Mouse (Mus musculus): ENCODE data around the gene Zbtb43. TPM values are rescaled to one million over a fixed set of nuclear protein-coding genes. Genes with fewer than 3 reads are reported as not detected.

Gene Zbtb43
- polyA plus RNA-seq, 1 experiment from 2014 or later: 16.7 TPM

DNA sequence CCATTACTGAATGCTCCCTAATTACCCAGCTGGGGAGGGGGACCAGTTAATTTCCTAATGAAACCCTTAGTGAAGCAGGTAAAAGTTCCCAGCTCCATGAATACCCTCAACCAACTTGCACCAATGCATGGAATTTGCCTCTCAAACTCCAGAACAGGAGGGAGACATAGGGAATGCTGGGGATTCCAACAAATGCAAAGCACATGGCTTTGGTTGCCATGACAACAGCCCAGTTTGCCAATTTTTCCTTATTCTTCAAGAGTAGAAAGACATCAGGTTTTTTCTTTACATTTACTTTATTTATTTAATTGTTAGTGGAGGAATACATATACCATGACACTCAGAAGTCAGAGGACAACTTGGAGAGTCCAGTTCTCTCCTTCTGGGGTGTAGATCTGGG lies 7.6 kb upstream of the Zbtb43 start:
- Histone ChIP-seq H3K4me2 (no peak overlapping the region), H3K4me1 (no peaks in the 10 kb centered on the region), H3K9me3 (no peaks in the 10 kb centered on the region), H3K4me3 (no peak overlapping the region), H3K27me3 (no peaks in the 10 kb centered on the region; the same call in none of the 2 replicates), H3K9ac (no peak overlapping the region), H3K27ac (no peak overlapping the region), H3K36me3 (no peaks in the 10 kb centered on the region)
- no peak for ATAC-seq (ENCODE audit: borderline replicate concordance, extremely low read depth, low FRiP score, low TSS enrichment)

GRCm38 (mm10) chr2:33467546-33468465 lies 553 bp downstream of the Zbtb43 start:
- no peaks in the 10 kb centered on the region for H3K9me3 ChIP-seq
- peak overlapping the region; percentile 36 for H3K27ac ChIP-seq
- no peak; the same call in 1 of the 2 replicates for ATAC-seq (ENCODE audit: borderline replicate concordance, extremely low read depth, low FRiP score, low TSS enrichment)
- 4% methylated on average over 52 of the region's 57 CpGs for WGBS
- peaks cover 4% of the 10 kb centered on the region for H3K27me3 ChIP-seq
- H3K9ac ChIP-seq: peak overlapping the region; percentile 88
- peaks cover 21% of the 10 kb centered on the region for H3K4me1 ChIP-seq
- H3K4me3 ChIP-seq: peak overlapping the region; percentile 92
- peaks cover 13% of the 10 kb centered on the region for H3K36me3 ChIP-seq
- H3K4me2 ChIP-seq: peak overlapping the region; percentile 80

DNA sequence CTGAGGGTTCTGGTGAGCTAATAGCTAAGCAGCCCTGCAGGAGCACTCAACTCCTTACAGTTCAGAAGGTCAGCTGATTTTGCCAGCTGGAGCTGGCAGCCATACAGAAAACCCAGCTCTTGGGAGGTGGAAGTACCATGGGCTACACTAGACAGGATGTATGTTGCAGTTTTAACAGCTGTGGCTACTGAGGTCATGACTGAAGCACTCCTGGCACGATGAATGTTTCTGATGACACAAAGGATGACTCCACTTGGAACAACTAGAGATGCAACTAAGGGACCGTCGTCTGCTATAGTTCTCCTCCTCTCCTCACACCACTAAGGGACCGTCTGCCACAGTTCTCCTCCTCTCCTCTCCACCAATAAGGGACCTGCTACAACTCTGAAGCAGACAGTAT lies 2.4 kb downstream of the Zbtb43 start:
- Histone ChIP-seq H3K36me3 (peaks cover 17% of the 10 kb centered on the region), H3K4me3 (no peak overlapping the region), H3K4me2 (0 out of 2 replicates have a peak overlapping the region, but pooled peaks have one; percentile 0), H3K27me3 (peaks cover 4% of the 10 kb centered on the region; the same call in 1 of the 2 replicates), H3K27ac (no peak overlapping the region), H3K4me1 (peaks cover 21% of the 10 kb centered on the region), H3K9me3 (no peaks in the 10 kb centered on the region), H3K9ac (no peak overlapping the region)
- WGBS: 75% methylated on average over 4 of the region's 4 CpGs
- ATAC-seq (ENCODE audit: borderline replicate concordance, extremely low read depth, low FRiP score, low TSS enrichment): no peak

DNA sequence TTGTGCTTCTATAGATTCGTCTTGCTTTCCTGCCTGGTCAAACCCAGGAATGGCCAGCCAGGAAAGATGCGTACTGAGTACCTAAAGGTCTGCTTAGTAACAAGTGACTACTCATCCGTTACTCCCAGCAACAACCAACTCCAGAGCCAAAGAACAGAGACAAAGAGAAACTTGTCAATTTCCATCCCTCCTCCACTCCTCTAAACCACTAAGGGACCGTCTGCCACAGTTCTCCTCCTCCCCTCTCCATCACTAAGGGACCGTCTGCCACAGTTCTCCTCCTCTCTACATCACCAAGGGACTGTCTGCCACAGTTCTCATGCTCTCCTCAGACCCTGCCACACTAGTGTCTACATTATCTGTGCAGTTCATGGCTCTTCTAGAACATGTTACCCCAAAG lies 3.1 kb downstream of the Zbtb43 start:
- no peak overlapping the region for H3K4me2 ChIP-seq
- no peaks in the 10 kb centered on the region for H3K9me3 ChIP-seq
- no peak overlapping the region for H3K9ac ChIP-seq
- H3K4me3 ChIP-seq: no peak overlapping the region
- peaks cover 4% of the 10 kb centered on the region; the same call in 1 of the 2 replicates for H3K27me3 ChIP-seq
- peaks cover 21% of the 10 kb centered on the region for H3K4me1 ChIP-seq
- no peak for ATAC-seq (ENCODE audit: borderline replicate concordance, extremely low read depth, low FRiP score, low TSS enrichment)
- H3K36me3 ChIP-seq: peaks cover 17% of the 10 kb centered on the region
- 72% methylated on average over 5 of the region's 5 CpGs for WGBS
- no peak overlapping the region for H3K27ac ChIP-seq

GRCm38 (mm10) chr2:33462066-33462465 lies 6.3 kb downstream of the Zbtb43 start:
- H3K4me1 ChIP-seq: peaks cover 13% of the 10 kb centered on the region
- no peak overlapping the region for H3K9ac ChIP-seq
- no peak overlapping the region for H3K4me2 ChIP-seq
- H3K36me3 ChIP-seq: peaks cover 20% of the 10 kb centered on the region
- H3K27ac ChIP-seq: no peak overlapping the region
- H3K4me3 ChIP-seq: no peak overlapping the region
- H3K9me3 ChIP-seq: no peaks in the 10 kb centered on the region
- no peak for ATAC-seq (ENCODE audit: borderline replicate concordance, extremely low read depth, low FRiP score, low TSS enrichment)
- 89% methylated on average over 7 of the region's 7 CpGs for WGBS
- H3K27me3 ChIP-seq: no peaks in the 10 kb centered on the region

DNA sequence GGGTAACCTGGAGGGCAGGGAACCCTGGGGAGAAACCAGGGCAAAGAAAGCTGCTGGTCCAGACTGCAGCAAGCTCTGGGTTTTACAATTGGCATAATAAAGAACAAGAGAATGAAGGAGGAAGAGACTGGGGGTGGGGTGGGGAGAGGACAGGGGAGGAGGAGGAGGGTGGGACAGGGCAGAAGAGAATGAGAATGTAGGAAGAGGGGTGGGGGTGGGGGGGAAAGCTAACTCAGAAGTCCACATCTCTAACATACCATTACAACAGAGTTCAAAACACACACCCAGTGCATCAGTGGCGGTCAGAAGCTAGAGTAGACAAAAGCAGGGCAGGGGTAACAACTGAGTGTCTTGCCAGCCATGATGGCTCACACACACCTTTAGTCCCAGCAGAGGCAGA lies 7.3 kb downstream of the Zbtb43 start:
- ATAC-seq (ENCODE audit: borderline replicate concordance, extremely low read depth, low FRiP score, low TSS enrichment): no peak
- H3K27me3 ChIP-seq: no peaks in the 10 kb centered on the region
- H3K4me2 ChIP-seq: no peak overlapping the region
- peaks cover 23% of the 10 kb centered on the region for H3K36me3 ChIP-seq
- H3K9me3 ChIP-seq: no peaks in the 10 kb centered on the region
- H3K27ac ChIP-seq: no peak overlapping the region
- peaks cover 4% of the 10 kb centered on the region for H3K4me1 ChIP-seq
- WGBS: 88% methylated on average over 1 of the region's 1 CpGs
- no peak overlapping the region for H3K4me3 ChIP-seq
- H3K9ac ChIP-seq: no peak overlapping the region

GRCm38 (mm10) chr2:33459660-33460059 lies 8.7 kb downstream of the Zbtb43 start:
- 70% methylated on average over 4 of the region's 4 CpGs for WGBS

DNA sequence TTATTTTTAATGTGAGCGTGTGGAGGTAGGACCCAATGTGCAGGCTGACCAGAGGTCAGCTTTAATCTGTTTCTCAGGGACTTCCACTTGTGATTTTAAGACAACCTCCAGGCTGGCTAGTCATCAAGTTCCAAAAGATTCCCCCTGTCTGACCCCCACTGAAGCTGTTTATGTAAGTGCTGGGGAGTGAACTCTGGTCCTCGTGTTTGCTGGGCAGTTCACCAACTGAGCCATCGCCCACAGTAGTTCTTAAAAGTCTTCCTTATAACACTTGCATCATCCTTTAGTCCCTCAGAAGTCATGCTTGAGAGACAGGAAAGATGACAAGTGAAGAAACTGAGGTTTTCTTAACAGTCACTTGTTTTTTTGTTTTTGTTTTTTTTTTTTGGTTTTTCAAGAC lies 11.7 kb downstream of the Zbtb43 start:
- H3K27ac ChIP-seq: no peak overlapping the region
- no peak overlapping the region for H3K4me2 ChIP-seq
- H3K4me3 ChIP-seq: no peak overlapping the region
- no peaks in the 10 kb centered on the region for H3K9me3 ChIP-seq
- H3K27me3 ChIP-seq: no peaks in the 10 kb centered on the region
- H3K36me3 ChIP-seq: peaks cover 32% of the 10 kb centered on the region
- ATAC-seq (ENCODE audit: borderline replicate concordance, extremely low read depth, low FRiP score, low TSS enrichment): no peak
- WGBS: 57% methylated on average over 3 of the region's 3 CpGs
- peaks cover 14% of the 10 kb centered on the region for H3K4me1 ChIP-seq
- H3K9ac ChIP-seq: no peak overlapping the region

More at GRCm38 (mm10) chr2:33459660-33460059, 8.7 kb downstream of the Zbtb43 start:
- no peak for ATAC-seq (ENCODE audit: borderline replicate concordance, extremely low read depth, low FRiP score, low TSS enrichment)
- Histone ChIP-seq H3K4me1 (no peaks in the 10 kb centered on the region), H3K9ac (no peak overlapping the region), H3K27me3 (no peaks in the 10 kb centered on the region), H3K4me3 (no peak overlapping the region), H3K4me2 (no peak overlapping the region), H3K27ac (no peak overlapping the region), H3K9me3 (no peaks in the 10 kb centered on the region), H3K36me3 (peaks cover 26% of the 10 kb centered on the region)

- Histone ChIP-seq H3K36me3 (peaks cover 34% of the 10 kb centered on the region), H3K27me3 (no peaks in the 10 kb centered on the region), H3K4me2 (no peak overlapping the region), H3K27ac (no peak overlapping the region), H3K4me1 (peaks cover 16% of the 10 kb centered on the region), H3K9ac (no peak overlapping the region), H3K9me3 (no peaks in the 10 kb centered on the region), H3K4me3 (no peak overlapping the region)
- ATAC-seq (ENCODE audit: borderline replicate concordance, extremely low read depth, low FRiP score, low TSS enrichment): no peak
- WGBS: 88% methylated on average over 5 of the region's 5 CpGs
These were observed 12.1 kb downstream of the Zbtb43 start for GRCm38 (mm10) chr2:33456242-33456641.

DNA sequence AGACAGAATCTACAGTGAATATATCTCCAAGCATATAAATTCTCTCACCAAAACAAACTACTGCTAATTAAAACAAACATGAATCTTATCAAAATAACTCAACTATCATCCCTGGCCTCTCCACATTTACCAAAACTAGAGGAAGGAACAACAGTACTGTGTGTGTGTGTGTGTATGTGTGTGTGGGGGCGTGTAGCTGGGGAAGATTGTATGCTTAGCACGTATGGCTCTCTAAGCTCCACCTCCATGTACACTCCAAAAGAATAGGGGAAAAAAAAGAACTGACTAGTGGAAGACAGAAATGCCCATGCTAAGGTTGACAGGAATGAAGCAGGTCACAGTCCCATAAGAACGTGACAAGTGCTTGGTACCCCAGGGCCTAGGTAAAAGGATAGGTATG lies 13.0 kb downstream of the Zbtb43 start:
- Histone ChIP-seq H3K4me2 (no peak overlapping the region), H3K27ac (no peak overlapping the region), H3K9me3 (no peaks in the 10 kb centered on the region), H3K4me3 (no peak overlapping the region), H3K36me3 (peaks cover 42% of the 10 kb centered on the region), H3K9ac (no peak overlapping the region), H3K4me1 (peaks cover 22% of the 10 kb centered on the region), H3K27me3 (no peaks in the 10 kb centered on the region)
- ATAC-seq (ENCODE audit: borderline replicate concordance, extremely low read depth, low FRiP score, low TSS enrichment): no peak
- 76% methylated on average over 3 of the region's 3 CpGs for WGBS

DNA sequence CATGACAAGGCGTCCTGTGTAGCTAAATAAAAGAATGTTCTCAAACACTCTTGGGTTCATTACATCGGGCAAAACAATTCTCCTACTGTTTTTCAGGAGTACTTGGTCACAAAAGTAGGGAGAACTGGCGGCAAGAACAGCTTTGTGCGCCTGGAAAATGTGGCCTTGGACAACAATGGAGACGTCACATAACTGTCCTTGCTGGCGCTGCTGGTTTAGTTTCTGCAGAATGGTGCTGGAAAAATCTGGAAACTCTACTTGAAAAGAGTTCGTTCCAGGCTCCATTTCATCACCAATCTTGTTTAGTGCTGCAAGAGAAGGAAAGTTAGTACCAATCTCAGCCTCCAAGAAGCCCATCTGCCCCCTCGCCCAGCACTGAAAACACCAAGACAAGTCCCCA lies 13.5 kb downstream of the Zbtb43 start:
- H3K4me1 ChIP-seq: peaks cover 22% of the 10 kb centered on the region
- H3K4me3 ChIP-seq: no peak overlapping the region
- WGBS: 84% methylated on average over 8 of the region's 8 CpGs
- H3K4me2 ChIP-seq: no peak overlapping the region
- H3K9me3 ChIP-seq: no peaks in the 10 kb centered on the region
- H3K9ac ChIP-seq: no peak overlapping the region
- H3K36me3 ChIP-seq: peaks cover 46% of the 10 kb centered on the region
- no peak overlapping the region for H3K27ac ChIP-seq
- ATAC-seq (ENCODE audit: borderline replicate concordance, extremely low read depth, low FRiP score, low TSS enrichment): no peak
- no peaks in the 10 kb centered on the region for H3K27me3 ChIP-seq

GRCm38 (mm10) chr2:33453476-33453875 lies 14.9 kb downstream of the Zbtb43 start:
- peaks cover 56% of the 10 kb centered on the region for H3K36me3 ChIP-seq

More at GRCm38 (mm10) chr2:33453476-33453875, 14.9 kb downstream of the Zbtb43 start:
- no peak for ATAC-seq (ENCODE audit: borderline replicate concordance, extremely low read depth, low FRiP score, low TSS enrichment)
- Histone ChIP-seq H3K4me2 (no peak overlapping the region), H3K27me3 (no peaks in the 10 kb centered on the region), H3K4me3 (no peak overlapping the region), H3K27ac (no peak overlapping the region), H3K4me1 (peaks cover 22% of the 10 kb centered on the region), H3K9ac (no peak overlapping the region), H3K9me3 (no peaks in the 10 kb centered on the region)
- 93% methylated on average over 3 of the region's 3 CpGs for WGBS

Measured in lung, embryonic 15.5 days (tissue).